Mouse (Mus musculus) CH12.LX (cell line): ENCODE results near the gene Rap1a. TPM values are rescaled to one million over a fixed set of nuclear protein-coding genes. Genes with fewer than 3 reads are reported as not detected.

Experiments used
- DNase-seq: peaks from one replicate; pipeline ENCODE4 v3.0.0-alpha.2; 2013; ENCODE audit errors: extremely low read depth
- H3K27ac ChIP-seq: 2 replicates; pipeline ENCODE4 v1.5.1; 2012; ENCODE audit warnings: low read depth, mild to moderate bottlenecking, control low read depth, moderate library complexity; ENCODE audit not compliant: insufficient read depth
- H3K27me3 ChIP-seq: replicated peaks from 2 replicates; pipeline ENCODE3; 2012; ENCODE audit warnings: inconsistent platforms
- H3K36me3 ChIP-seq, 2 experiments: replicated peaks in 1 of 2; 2 replicates each; pipeline versions ENCODE3 to v1.6.1; 2012; ENCODE audit warnings: inconsistent platforms in 1 of 2, low read length in 1 of 2, mild to moderate bottlenecking in 1 of 2, mixed read lengths in 1 of 2, moderate library complexity in 1 of 2; ENCODE audit not compliant: control insufficient read depth in 1 of 2, insufficient read depth in 1 of 2
- H3K4me1 ChIP-seq, 2 experiments: 2 replicates each; pipeline ENCODE4 v1.6.1; 2012; ENCODE audit warnings: inconsistent platforms in 1 of 2, moderate library complexity in 1 of 2; ENCODE audit not compliant: insufficient read depth in 2 of 2, control insufficient read depth in 1 of 2
- H3K4me2 ChIP-seq: 2 replicates; pipeline ENCODE4 v1.6.1; 2012; ENCODE audit warnings: low read depth, mild to moderate bottlenecking, control low read depth; ENCODE audit not compliant: poor library complexity, insufficient read depth, severe bottlenecking
- H3K4me3 ChIP-seq, 3 experiments: fragments of 150-350 bp in 1 of 3; sonication (generic) in 1 of 3; replicated peaks in 1 of 3; 2 replicates each; pipeline versions ENCODE3 to v1.5.1; 2011 to 2012; ENCODE audit warnings: low read depth in 2 of 3, low read length in 2 of 3, mild to moderate bottlenecking in 2 of 3, moderate library complexity in 2 of 3, control low read depth in 1 of 3, improper control_type of control experiment in 1 of 3, inconsistent platforms in 1 of 3, mixed read lengths in 1 of 3; ENCODE audit not compliant: poor library complexity in 1 of 3
- H3K79me2 ChIP-seq: replicated peaks from 2 replicates; pipeline ENCODE4 v1.6.1; 2012; ENCODE audit warnings: mild to moderate bottlenecking, moderate library complexity; ENCODE audit not compliant: control insufficient read depth, poor library complexity, insufficient read depth, severe bottlenecking; ENCODE audit errors: extremely low read depth
- H3K9ac ChIP-seq: 2 replicates; pipeline ENCODE4 v1.6.1; 2012; ENCODE audit warnings: low read depth, mild to moderate bottlenecking, control low read depth, moderate library complexity; ENCODE audit not compliant: insufficient read depth
- H3K9me3 ChIP-seq: replicated peaks from 2 replicates; pipeline ENCODE3; 2012; ENCODE audit warnings: low read length, inconsistent platforms, mixed read lengths
- BHLHE40 ChIP-seq: IDR thresholded peaks from 2 replicates; pipeline ENCODE4 v1.6.1; 2011; ENCODE audit warnings: mild to moderate bottlenecking, low read depth, low read length, improper control_type of control experiment
- CHD1 ChIP-seq: IDR thresholded peaks from 2 replicates; pipeline ENCODE4 v1.6.1; 2012; ENCODE audit warnings: low read depth, low read length, improper control_type of control experiment, inconsistent platforms
- CHD2 ChIP-seq: IDR thresholded peaks from 2 replicates; pipeline ENCODE4 v1.6.1; 2011; ENCODE audit warnings: low read length, improper control_type of control experiment
- CTCF ChIP-seq, 2 experiments: IDR thresholded peaks in 1 of 2; conservative IDR thresholded peaks in 1 of 2; 2 replicates each; pipeline ENCODE4 v1.5.1; 2011 to 2012; ENCODE audit warnings: low read depth in 2 of 2, low read length in 2 of 2, improper control_type of control experiment in 1 of 2, inconsistent platforms in 1 of 2, mild to moderate bottlenecking in 1 of 2, moderate library complexity in 1 of 2
- E2F4 ChIP-seq: IDR thresholded peaks from 2 replicates; pipeline ENCODE4 v1.6.1; 2011; ENCODE audit warnings: low read depth, low read length, improper control_type of control experiment; ENCODE audit not compliant: insufficient replicate concordance
- ELF1 ChIP-seq: IDR thresholded peaks from 2 replicates; pipeline ENCODE4 v1.6.1; 2014; ENCODE audit warnings: low read depth, mild to moderate bottlenecking, inconsistent platforms, low read length, improper control_type of control experiment
- ETS1 ChIP-seq: conservative IDR thresholded peaks from 2 replicates; pipeline ENCODE4 v1.6.1; 2012; ENCODE audit warnings: low read depth, mild to moderate bottlenecking, inconsistent platforms, low read length, improper control_type of control experiment, moderate library complexity
- GABPA ChIP-seq: IDR thresholded peaks from 2 replicates; pipeline ENCODE4 v1.6.1; 2012; ENCODE audit warnings: low read depth, low read length, improper control_type of control experiment, inconsistent platforms; ENCODE audit not compliant: insufficient replicate concordance
- HCFC1 ChIP-seq: IDR thresholded peaks from 2 replicates; pipeline ENCODE4 v1.6.1; 2012; ENCODE audit warnings: low read depth, mild to moderate bottlenecking, inconsistent platforms, low read length, improper control_type of control experiment
- IRF4 ChIP-seq: IDR thresholded peaks from 2 replicates; pipeline ENCODE4 v1.6.1; 2014; ENCODE audit warnings: low read depth, mild to moderate bottlenecking, inconsistent platforms, low read length, improper control_type of control experiment
- JUND ChIP-seq: conservative IDR thresholded peaks from 2 replicates; pipeline ENCODE4 v1.6.1; 2011; ENCODE audit warnings: low read depth, low read length, improper control_type of control experiment
- KAT2A ChIP-seq: IDR thresholded peaks from 2 replicates; pipeline ENCODE4 v1.6.1; 2012; ENCODE audit warnings: low read length, improper control_type of control experiment, inconsistent platforms; ENCODE audit not compliant: insufficient replicate concordance
- MAFK ChIP-seq: IDR thresholded peaks from 2 replicates; pipeline ENCODE4 v1.6.1; 2011; ENCODE audit warnings: low read length, improper control_type of control experiment; ENCODE audit not compliant: insufficient replicate concordance
- MAX ChIP-seq: IDR thresholded peaks from 2 replicates; pipeline ENCODE4 v1.6.1; 2011; ENCODE audit warnings: low read length, improper control_type of control experiment
- MAZ ChIP-seq: IDR thresholded peaks from 2 replicates; pipeline ENCODE4 v1.6.1; 2012; ENCODE audit warnings: low read depth, mild to moderate bottlenecking, inconsistent platforms, low read length, improper control_type of control experiment, moderate library complexity
- MEF2A ChIP-seq: IDR thresholded peaks from 2 replicates; pipeline ENCODE4 v1.6.1; 2014; ENCODE audit warnings: low read depth, mild to moderate bottlenecking, inconsistent platforms, low read length, improper control_type of control experiment, borderline replicate concordance
- MXI1 ChIP-seq: IDR thresholded peaks from 2 replicates; pipeline ENCODE4 v1.6.1; 2011; ENCODE audit warnings: mild to moderate bottlenecking, low read depth, low read length, improper control_type of control experiment
- MYC ChIP-seq: IDR thresholded peaks from 2 replicates; pipeline ENCODE4 v1.6.1; 2011; ENCODE audit warnings: low read depth, mild to moderate bottlenecking, improper control_type of control experiment, low read length
- NELFE ChIP-seq: IDR thresholded peaks from 2 replicates; pipeline ENCODE4 v1.6.1; 2011; ENCODE audit warnings: low read depth, low read length, improper control_type of control experiment
- NRF1 ChIP-seq: IDR thresholded peaks from 2 replicates; pipeline ENCODE4 v1.6.1; 2014; ENCODE audit warnings: low read depth, mild to moderate bottlenecking, inconsistent platforms, low read length, improper control_type of control experiment, moderate library complexity
- PAX5 ChIP-seq: IDR thresholded peaks from 2 replicates; pipeline ENCODE4 v1.6.1; 2012; ENCODE audit warnings: low read length, inconsistent platforms, mixed read lengths
- POLR2A ChIP-seq: IDR thresholded peaks from 2 replicates; pipeline ENCODE4 v1.6.1; 2011; ENCODE audit warnings: low read depth, mild to moderate bottlenecking, improper control_type of control experiment, low read length
- POLR2AphosphoS2 ChIP-seq: IDR thresholded peaks from 2 replicates; pipeline ENCODE4 v1.6.1; 2011; ENCODE audit warnings: low read depth, low read length, improper control_type of control experiment
- RAD21 ChIP-seq: IDR thresholded peaks from 2 replicates; pipeline ENCODE4 v1.6.1; 2011; ENCODE audit warnings: low read depth, mild to moderate bottlenecking, low read length, improper control_type of control experiment, moderate library complexity
- RCOR1 ChIP-seq: conservative IDR thresholded peaks from 2 replicates; pipeline ENCODE4 v1.6.1; 2012; ENCODE audit warnings: low read depth, mild to moderate bottlenecking, inconsistent platforms, low read length, improper control_type of control experiment
- SIN3A ChIP-seq: IDR thresholded peaks from 2 replicates; pipeline ENCODE4 v1.6.1; 2012; ENCODE audit warnings: low read length, improper control_type of control experiment, inconsistent platforms
- SMC3 ChIP-seq: IDR thresholded peaks from 2 replicates; pipeline ENCODE4 v1.6.1; 2011; ENCODE audit warnings: low read depth, low read length, improper control_type of control experiment
- TBP ChIP-seq: conservative IDR thresholded peaks from 2 replicates; pipeline ENCODE4 v1.6.1; 2011; ENCODE audit warnings: low read depth, low read length, improper control_type of control experiment
- UBTF ChIP-seq: IDR thresholded peaks from 2 replicates; pipeline ENCODE4 v1.6.1; 2012; ENCODE audit warnings: low read depth, mild to moderate bottlenecking, inconsistent platforms, low read length, improper control_type of control experiment, moderate library complexity
- USF1 ChIP-seq: IDR thresholded peaks from 2 replicates; pipeline ENCODE4 v1.6.1; 2014; ENCODE audit warnings: low read depth, mild to moderate bottlenecking, inconsistent platforms, low read length, improper control_type of control experiment
- ZC3H11A ChIP-seq: IDR thresholded peaks from 2 replicates; pipeline ENCODE4 v1.6.1; 2012; ENCODE audit warnings: low read depth, mild to moderate bottlenecking, inconsistent platforms, low read length, improper control_type of control experiment
- ZKSCAN1 ChIP-seq: IDR thresholded peaks from 2 replicates; pipeline ENCODE4 v1.6.1; 2012; ENCODE audit warnings: low read depth, inconsistent platforms, low read length, improper control_type of control experiment, borderline replicate concordance
- ZMIZ1 ChIP-seq: IDR thresholded peaks from 2 replicates; pipeline ENCODE4 v1.6.1; 2012; ENCODE audit warnings: low read depth, mild to moderate bottlenecking, inconsistent platforms, low read length, improper control_type of control experiment
- ZNF384 ChIP-seq: IDR thresholded peaks from 2 replicates; pipeline ENCODE4 v1.6.1; 2012; ENCODE audit warnings: low read depth, low read length, improper control_type of control experiment, inconsistent platforms
- dilution Hi-C: fragments of 300-500 bp; cut with MboI; formaldehyde crosslinking; loops from 2 replicates; pipeline ENCODE4 v1.14.3; 2020; ENCODE audit warnings: low sequenced_read_pairs; ENCODE audit not compliant: extremely low pct_unique_long_range_greater_than_20kb, extremely low pct_ligation_motif_present
- in situ Hi-C: fragments of 300-500 bp; cut with MboI; formaldehyde crosslinking; loops from 3 replicates; pipeline ENCODE4 v1.14.3; 2019; ENCODE audit warnings: low sequenced_read_pairs, low pct_ligation_motif_present, low pct_unique_long_range_greater_than_20kb, mixed read lengths
- polyA plus RNA-seq: library from polyadenylated mRNA; unstranded; fragments of >175 nt; gene quantifications from 2 replicates; pipeline ENCODE4 v1.2.1, GENCODE M21; 2012; ENCODE audit warnings: low read depth; ENCODE audit not compliant: insufficient read length
- total RNA-seq, 2 experiments: library from RNA; depleted of rRNA; stranded (reverse); fragments of 300-350 nt in 1 of 2; fragments of >200 nt in 1 of 2; gene quantifications; 2 replicates each; pipeline ENCODE4 v1.2.3; 2012 to 2014

Gene Rap1a
- total and polyA plus RNA-seq, 3 experiments = 63.3 to 250 (median 209) TPM

DNA sequence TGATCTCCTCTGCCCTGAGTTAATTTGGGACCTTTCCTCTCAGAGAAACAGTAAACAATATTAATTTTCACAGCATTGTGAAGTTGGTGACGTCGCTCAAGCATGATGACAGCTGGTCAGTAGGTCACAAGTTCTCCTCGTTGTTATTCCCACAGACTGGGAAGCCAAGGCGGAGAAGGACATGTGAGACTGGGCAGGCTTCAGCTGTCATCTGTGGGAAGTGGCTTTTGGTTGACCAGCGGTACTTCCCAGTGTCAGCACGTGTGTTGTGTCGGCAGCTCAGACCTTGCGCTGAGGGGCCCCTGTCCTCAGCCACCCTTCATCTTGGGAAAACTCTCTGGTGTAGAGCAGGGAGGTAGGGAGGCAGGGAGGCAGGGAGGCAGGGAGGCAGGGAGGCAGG, 15.0 kb upstream of the Rap1a start (continued):
- TF ChIP-seq MXI1 = peak; percentile 95
- TF ChIP-seq BHLHE40 = peak; percentile 97
- no peak for TF ChIP-seq NRF1
- no peak for TF ChIP-seq ZC3H11A
- no peak for TF ChIP-seq UBTF
- TF ChIP-seq RCOR1 = 0 out of 2 replicates have a peak, but pooled peaks have one; percentile 48
- TF ChIP-seq ZNF384 = no peak
- TF ChIP-seq HCFC1 = no peak
- TF ChIP-seq MAX = peak; percentile 83
- no peak for TF ChIP-seq POLR2AphosphoS2
- peak; percentile 40; the same call in 1 of the 2 replicates for TF ChIP-seq POLR2A
- no peak for TF ChIP-seq MAZ
- TF ChIP-seq JUND = no peak
- TF ChIP-seq, all 38 proteins: peak for 12

DNA sequence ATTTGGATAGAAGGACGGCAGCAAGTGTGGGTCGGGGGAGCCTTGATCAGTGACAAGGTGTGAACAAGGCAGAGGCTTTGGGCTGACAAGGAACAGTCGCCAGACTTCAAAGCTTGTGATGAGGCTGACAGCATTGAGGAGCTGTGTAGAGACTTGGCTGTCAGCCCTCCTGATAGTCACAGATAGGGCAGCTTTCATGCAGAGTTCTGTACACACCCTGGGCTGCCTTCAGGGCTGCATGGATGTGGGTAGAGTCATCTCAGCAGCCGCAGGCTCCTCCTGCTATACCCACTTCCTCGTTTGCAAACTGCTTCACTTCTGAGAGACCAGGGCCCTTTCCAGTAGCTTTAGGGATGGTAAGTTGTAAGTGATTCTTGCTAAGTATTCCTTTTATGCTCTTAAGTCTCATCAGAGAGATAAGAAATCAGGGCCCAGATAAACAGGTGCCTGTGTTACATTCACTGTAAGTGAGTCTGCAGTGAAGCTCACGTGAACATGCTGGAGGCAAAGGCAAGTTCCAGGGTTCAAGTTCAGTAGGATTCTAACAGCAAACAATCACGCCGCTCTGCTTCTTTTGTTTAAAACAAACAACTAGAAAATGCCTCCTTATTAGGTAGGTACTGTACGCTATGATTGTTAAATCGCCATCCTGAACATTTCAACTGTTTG, 14.2 kb upstream of the Rap1a start:
- dilution Hi-C loops = no loop called here
- Histone ChIP-seq H3K79me2 (no peaks in the 10 kb centered on the region), H3K4me3 (peak overlapping the region; percentile 8 to 36 (median 22)), H3K27ac (peak overlapping the region; percentile 71), H3K27me3 (no peaks in the 10 kb centered on the region), H3K36me3 (no peaks in the 10 kb centered on the region), H3K4me2 (peak overlapping the region; percentile 86), H3K9me3 (no peaks in the 10 kb centered on the region), H3K9ac (peak overlapping the region; percentile 53), H3K4me1 (peaks cover 26 to 86% of the 10 kb centered on the region in 2 experiments)
- DNase-seq = peak; percentile 83
- in situ Hi-C loops = loop anchor here (25.0 kb wide), 1 partner anchor 128 kb away; the partner anchor contains the start of gene Ddx20
- peak; percentile 48; the same call in 1 of the 2 replicates for TF ChIP-seq POLR2A
- no peak for TF ChIP-seq E2F4
- TF ChIP-seq SIN3A = peak; percentile 67
- TF ChIP-seq KAT2A = no peak
- TF ChIP-seq PAX5 = no peak
- TF ChIP-seq NELFE = peak; percentile 28; the same call in 1 of the 2 replicates
- no peak for TF ChIP-seq GABPA
- no peak for TF ChIP-seq ZC3H11A
- peak; percentile 95 for TF ChIP-seq IRF4
- TF ChIP-seq SMC3 = peak; percentile 28; the same call in 1 of the 2 replicates
- no peak for TF ChIP-seq CTCF (conservative IDR thresholded peaks at IDR 0.05 in 1 of 2, IDR thresholded peaks at IDR 0.05 in 1 of 2; ENCODE audit: low read depth in 2 of 2, low read length in 2 of 2)
- peak; percentile 25; the same call in 1 of the 2 replicates for TF ChIP-seq MAX
- peak; percentile 87 for TF ChIP-seq ELF1
- no peak for TF ChIP-seq ZMIZ1
- 0 out of 2 replicates have a peak, but pooled peaks have one; percentile 47 for TF ChIP-seq JUND
- TF ChIP-seq MAZ = no peak
- 0 out of 2 replicates have a peak, but pooled peaks have one; percentile 19 for TF ChIP-seq CHD2
- no peak for TF ChIP-seq USF1
- peak; percentile 7 for TF ChIP-seq RAD21
- peak; percentile 37; the same call in 1 of the 2 replicates for TF ChIP-seq RCOR1
- no peak for TF ChIP-seq CHD1
- TF ChIP-seq BHLHE40 = peak; percentile 84
- TF ChIP-seq MEF2A = 0 out of 2 replicates have a peak, but pooled peaks have one; percentile 33
- TF ChIP-seq MXI1 = peak; percentile 71; the same call in 1 of the 2 replicates
- TF ChIP-seq TBP = peak; percentile 71; the same call in 1 of the 2 replicates
- TF ChIP-seq MAFK = no peak
- no peak for TF ChIP-seq ZNF384
- peak; percentile 37; the same call in 1 of the 2 replicates for TF ChIP-seq ETS1
- TF ChIP-seq NRF1 = no peak
- no peak for TF ChIP-seq ZKSCAN1
- peak; percentile 76 for TF ChIP-seq MYC
